Mouse (Mus musculus) heart, adult 2 months (tissue): Measurements from ENCODE around the gene Cox7a1. TPM values are rescaled to one million over a fixed set of nuclear protein-coding genes. Genes with fewer than 3 reads are reported as not detected.
"Not testable (repeated sequence)": the region's sequence is repeated elsewhere in the genome, so short reads cannot be mapped to it uniquely, and the experiment has no call there.

Experiments used
- DNase-seq, 2 experiments: peaks; one replicate each; pipeline ENCODE4 v3.0.0; 2021
- H3K27ac ChIP-seq: fragments of 200-600 bp; 2 replicates; pipeline ENCODE4 v1.8.1; 2022
- H3K27me3 ChIP-seq: fragments of 200-500 bp; 2 replicates; pipeline ENCODE4 v1.6.1; 2012; ENCODE audit warnings: mild to moderate bottlenecking, low read length, inconsistent platforms, mixed read lengths; ENCODE audit not compliant: control insufficient read depth, insufficient read depth
- H3K36me3 ChIP-seq: fragments of 200-500 bp; 2 replicates; pipeline ENCODE4 v1.6.1; 2012; ENCODE audit warnings: low read length, inconsistent platforms; ENCODE audit not compliant: control insufficient read depth, insufficient read depth
- H3K4me1 ChIP-seq: fragments of 200-500 bp; 2 replicates; pipeline ENCODE4 v1.6.1; 2011; ENCODE audit warnings: low read length; ENCODE audit not compliant: control insufficient read depth, insufficient read depth
- H3K4me3 ChIP-seq: fragments of 200-600 bp; 2 replicates; pipeline ENCODE4 v1.8.1; 2022
- H3K79me2 ChIP-seq: fragments of 200-500 bp; replicated peaks from 2 replicates; pipeline ENCODE4 v1.6.1; 2012; ENCODE audit warnings: mild to moderate bottlenecking, inconsistent platforms, low read length, moderate library complexity, mixed read lengths; ENCODE audit not compliant: control insufficient read depth, insufficient read depth
- H3K9ac ChIP-seq: fragments of 200-500 bp; 2 replicates; pipeline ENCODE4 v1.6.1; 2012; ENCODE audit warnings: low read depth, mild to moderate bottlenecking, control low read depth, inconsistent platforms, low read length, mixed read lengths
- CTCF ChIP-seq: fragments of 200-600 bp; IDR thresholded peaks from 2 replicates; pipeline ENCODE4 v1.8.1; 2022; ENCODE audit warnings: antibody characterized with exemption, mild to moderate bottlenecking, moderate library complexity
- EP300 ChIP-seq: fragments of 200-500 bp; IDR thresholded peaks from 2 replicates; pipeline ENCODE4 v1.6.1; 2011; ENCODE audit warnings: low read depth, low read length, control low read depth; ENCODE audit not compliant: insufficient read depth
- POLR2A ChIP-seq: fragments of 200-500 bp; IDR thresholded peaks from 2 replicates; pipeline ENCODE4 v1.6.1; 2011; ENCODE audit warnings: mild to moderate bottlenecking, low read depth, low read length, control low read depth; ENCODE audit not compliant: insufficient read depth
- WGBS: fragments of 180-500 bp; shearing (Covaris S2); methylation state at CpG from one replicate; pipeline ENCODE4 v1.1.7; 2018; 5-methylcytosine and 5-hydroxymethylcytosine counted together
- intact Hi-C: fragments of 180-260 bp; cut with DNase I; formaldehyde crosslinking; loops from one replicate; pipeline ENCODE4 v1.15.1; 2025
- polyA plus RNA-seq: library from polyadenylated mRNA; depleted of rRNA; stranded (reverse); fragments of >200 nt; gene quantifications from 2 replicates; pipeline ENCODE4 v1.2.3, GENCODE M21; 2012
- total RNA-seq, 2 experiments: library from RNA; stranded (reverse); gene quantifications; 2 replicates each; pipeline ENCODE4 v1.2.3; 2021

Gene Cox7a1
- total and polyA plus RNA-seq, 3 experiments, result 2,213 to 3,278 (median 2,711) TPM

- H3K4me1 ChIP-seq, result peaks cover 3% of the 10 kb centered on the region
- H3K4me3 ChIP-seq, result peak overlapping the region; percentile 68
- peaks cover 7% of the 10 kb centered on the region for H3K79me2 ChIP-seq
- intact Hi-C loops, result loop anchor here (1.0 kb wide), 1 partner anchor 75 kb away; no protein-coding TSS in a partner anchor
- no peaks in the 10 kb centered on the region for H3K27me3 ChIP-seq
- no peaks in the 10 kb centered on the region for H3K36me3 ChIP-seq
- TF ChIP-seq CTCF (no peak), POLR2A (no peak), EP300 (no peak)
- peak overlapping the region; percentile 99 for H3K27ac ChIP-seq
- DNase-seq, result no peak
- 15% methylated on average over 11 of the region's 11 CpGs for WGBS
- H3K9ac ChIP-seq, result peak overlapping the region; percentile 70
These were observed 13.5 kb upstream of the Cox7a1 start for GRCm38 (mm10) chr7:30170283-30170951.

- no peak for DNase-seq
- Histone ChIP-seq H3K79me2 (no peaks in the 10 kb centered on the region), H3K27me3 (no peaks in the 10 kb centered on the region), H3K4me3 (no peak overlapping the region), H3K9ac (no peak overlapping the region), H3K27ac (no peak overlapping the region), H3K4me1 (no peaks in the 10 kb centered on the region; the same call in 1 of the 2 replicates), H3K36me3 (no peaks in the 10 kb centered on the region)
- intact Hi-C loops, result no loop called here
- no peak for TF ChIP-seq POLR2A
- TF ChIP-seq CTCF, result no peak
- TF ChIP-seq EP300, result no peak
- 50% methylated on average over 12 of the region's 12 CpGs for WGBS
These were observed 7.5 kb upstream of the Cox7a1 start for GRCm38 (mm10) chr7:30176474-30176873.

- no peak for DNase-seq
- Histone ChIP-seq H3K9ac (no peak overlapping the region), H3K79me2 (no peaks in the 10 kb centered on the region), H3K36me3 (no peaks in the 10 kb centered on the region), H3K4me3 (no peak overlapping the region), H3K27ac (no peak overlapping the region), H3K4me1 (no peaks in the 10 kb centered on the region; the same call in 1 of the 2 replicates), H3K27me3 (no peaks in the 10 kb centered on the region)
- intact Hi-C loops, result no loop called here
- WGBS, result 72% methylated on average over 11 of the region's 11 CpGs
- TF ChIP-seq CTCF (no peak), POLR2A (no peak), EP300 (no peak)
These were observed 5.7 kb upstream of the Cox7a1 start for GRCm38 (mm10) chr7:30178256-30178655.

- Histone ChIP-seq H3K4me1 (peaks cover 2% of the 10 kb centered on the region; the same call in 1 of the 2 replicates), H3K27ac (no peak overlapping the region), H3K9ac (no peak overlapping the region), H3K27me3 (no peaks in the 10 kb centered on the region), H3K36me3 (no peaks in the 10 kb centered on the region), H3K79me2 (no peaks in the 10 kb centered on the region), H3K4me3 (no peak overlapping the region)
- TF ChIP-seq CTCF (peak; percentile 91), EP300 (peak; percentile 93), POLR2A (no peak)
- intact Hi-C loops, result loop anchor here (1.0 to 5.0 kb wide), 3 partner anchors 17 to 36 kb away; partner anchors contain the start of gene Capns1
- DNase-seq, result peak; percentile 70 to 77
- 3% methylated on average over 4 of the region's 4 CpGs for WGBS
These were observed 2.6 kb upstream of the Cox7a1 start for GRCm38 (mm10) chr7:30181308-30181707.

- H3K27me3 ChIP-seq, H3K79me2 ChIP-seq, H3K9ac ChIP-seq, DNase-seq, H3K4me3 ChIP-seq, H3K36me3 ChIP-seq, H3K4me1 ChIP-seq, H3K27ac ChIP-seq: not testable (repeated sequence)
- intact Hi-C loops, result loop anchor here (1.0 to 5.0 kb wide), 3 partner anchors 16 to 35 kb away; partner anchors contain the start of gene Capns1
- WGBS, result 92% methylated on average over 10 of the region's 10 CpGs
These were observed 2.0 kb upstream of the Cox7a1 start for GRCm38 (mm10) chr7:30181929-30182328.

GRCm38 (mm10) chr7:30183189-30183588 lies 755 bp upstream of the Cox7a1 start:
- WGBS, result 63% methylated on average over 6 of the region's 7 CpGs

More at GRCm38 (mm10) chr7:30183189-30183588, 755 bp upstream of the Cox7a1 start:
- DNase-seq, H3K9ac ChIP-seq, H3K27me3 ChIP-seq, H3K79me2 ChIP-seq, H3K36me3 ChIP-seq, H3K4me3 ChIP-seq, H3K27ac ChIP-seq, H3K4me1 ChIP-seq: not testable (repeated sequence)
- intact Hi-C loops, result loop anchor here (5.0 kb wide), 1 partner anchor 34 kb away; no protein-coding TSS in a partner anchor
